Mouse (Mus musculus): Measurements from ENCODE around the gene Ap3d1.

GRCm38 (mm10) chr10:80775731-80776130 lies 33.7 kb upstream of the Ap3d1 start:
- TF ChIP-seq POLR2A (IDR thresholded peaks at IDR 0.05; ENCODE audit: borderline replicate concordance, low read depth, low read length) (no peak), CTCF (IDR thresholded peaks at IDR 0.05; ENCODE audit: low read depth, low read length) (no peak)

All from bone marrow macrophage, adult 2 months (primary cell).